Mouse (Mus musculus) bone marrow, adult 2 months (tissue): ENCODE results near the gene Tmem52b. TPM values are rescaled to one million over a fixed set of nuclear protein-coding genes. Genes with fewer than 3 reads are reported as not detected.
A peak's percentile ranks its signal among the peaks of the same experiment; 100 is the strongest.
"Not testable (repeated sequence)": the region's sequence is repeated elsewhere in the genome, so short reads cannot be mapped to it uniquely, and the experiment has no call there.

Experiments
- H3K27ac ChIP-seq: fragments of 200-500 bp; 2 replicates; pipeline ENCODE4 v1.5.1; 2012; ENCODE audit warnings: low read depth, mild to moderate bottlenecking, control low read depth, inconsistent platforms, low read length; ENCODE audit not compliant: control insufficient read depth, poor library complexity, insufficient read depth
- H3K4me1 ChIP-seq: fragments of 200-500 bp; 2 replicates; pipeline ENCODE4 v1.6.1; 2011; ENCODE audit warnings: low read length; ENCODE audit not compliant: control insufficient read depth, insufficient read depth
- H3K4me3 ChIP-seq: fragments of 200-500 bp; replicated peaks from 2 replicates; pipeline ENCODE3; 2011; ENCODE audit warnings: mild to moderate bottlenecking, low read depth, low read length, control low read depth; ENCODE audit not compliant: control insufficient read depth
- CTCF ChIP-seq: fragments of 200-500 bp; IDR thresholded peaks from 2 replicates; pipeline ENCODE4 v1.5.1; 2011; ENCODE audit warnings: low read length, control low read depth; ENCODE audit not compliant: control insufficient read depth, insufficient read depth
- POLR2A ChIP-seq: fragments of 200-500 bp; IDR thresholded peaks from 2 replicates; pipeline ENCODE4 v1.6.1; 2011; ENCODE audit warnings: low read depth, mild to moderate bottlenecking, control low read depth, low read length, borderline replicate concordance; ENCODE audit not compliant: control insufficient read depth
- WGBS: fragments of 180-500 bp; shearing (Covaris S2); methylation state at CpG from one replicate; pipeline ENCODE4 v1.1.7; 2018; 5-methylcytosine and 5-hydroxymethylcytosine counted together
- polyA plus RNA-seq: library from polyadenylated mRNA; stranded (reverse); fragments of >200 nt; gene quantifications from 2 replicates; pipeline ENCODE4 v1.2.4, GENCODE M21; 2011; ENCODE audit warnings: low replicate concordance; ENCODE audit not compliant: missing spikeins, insufficient read depth, insufficient read length

Gene Tmem52b
- polyA plus RNA-seq = not detected in 2 replicates

DNA sequence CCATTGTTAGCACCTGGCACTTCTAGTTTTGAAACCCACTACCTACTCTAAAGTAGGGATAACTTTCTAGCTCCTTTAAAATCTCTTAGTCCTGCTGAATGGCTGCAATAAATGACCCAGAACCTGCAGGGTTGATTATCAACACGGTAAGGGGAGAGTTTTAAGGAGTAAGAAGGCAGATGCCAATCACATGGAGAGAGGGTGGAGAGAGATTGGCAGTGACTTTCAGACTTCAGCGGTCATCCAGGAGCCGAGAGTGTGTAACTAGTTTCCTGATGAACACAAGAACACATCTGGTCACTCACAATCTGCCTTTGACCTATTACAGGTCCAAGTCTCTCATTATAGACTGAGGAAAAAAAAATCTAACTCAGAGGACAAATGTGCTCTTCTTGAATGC is at the start of gene Tmem52b:
Tmem52b (plus strand) TSS at position 189 of the 400 bp plus-strand sequence.
- TF ChIP-seq CTCF (no peak), POLR2A (no peak)
- Histone ChIP-seq H3K4me1 (no peaks in the 10 kb centered on the region; the same call in 1 of the 2 replicates), H3K27ac (no peak within 1 kb of the TSS), H3K4me3 (no peak within 1 kb of the TSS)
- 54% methylated on average over 3 of the region's 3 CpGs for WGBS

DNA sequence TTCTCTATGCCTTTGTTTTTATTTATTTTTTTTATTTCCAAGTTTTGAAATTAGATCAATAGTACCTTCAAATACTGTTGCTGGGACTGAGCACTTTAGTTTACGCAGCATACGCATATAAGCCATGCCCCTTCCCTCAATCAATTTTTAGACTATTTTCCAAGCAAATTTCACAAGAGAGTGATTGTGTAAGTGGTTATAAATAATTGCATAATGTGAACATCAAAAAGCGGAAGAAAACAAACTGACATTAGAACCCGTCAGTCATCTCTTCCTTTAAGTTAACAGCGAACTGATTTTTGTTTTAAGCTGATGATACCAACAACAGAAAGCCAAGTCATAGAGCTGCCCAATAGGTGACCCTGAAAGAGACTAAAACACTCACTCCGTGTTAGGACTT is 41.0 kb upstream of the Tmem52b start:
- no peak overlapping the region for H3K27ac ChIP-seq
- TF ChIP-seq POLR2A (no peak), CTCF (no peak)
- H3K4me1 ChIP-seq = no peaks in the 10 kb centered on the region; the same call in 1 of the 2 replicates
- H3K4me3 ChIP-seq = peak overlapping the region; percentile 35
- WGBS = 48% methylated on average over 6 of the region's 6 CpGs

DNA sequence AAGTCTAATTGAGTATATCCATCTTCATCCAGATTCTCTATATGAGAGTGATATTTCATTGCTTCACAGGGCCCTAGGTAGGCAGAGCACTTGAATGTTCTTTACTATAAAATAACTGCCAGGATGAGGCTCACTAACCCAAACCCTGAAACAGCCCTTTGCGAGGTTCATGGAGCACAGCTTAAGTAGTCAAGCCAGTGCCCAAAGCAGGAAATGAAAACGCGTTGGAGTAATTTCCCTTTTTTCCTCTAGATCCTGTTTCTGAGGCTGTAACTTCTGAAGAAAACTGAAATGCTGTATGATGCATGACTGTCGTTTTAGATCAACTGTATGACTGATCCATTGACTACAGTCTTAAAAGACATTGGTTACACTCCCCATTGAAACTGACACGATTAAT is 39.7 kb upstream of the Tmem52b start:
- no peaks in the 10 kb centered on the region; the same call in 1 of the 2 replicates for H3K4me1 ChIP-seq
- WGBS = 17% methylated on average over 5 of the region's 5 CpGs
- peak overlapping the region; percentile 47 for H3K4me3 ChIP-seq
- no peak for TF ChIP-seq POLR2A
- TF ChIP-seq CTCF = no peak
- H3K27ac ChIP-seq = no peak overlapping the region; the same call in 1 of the 2 replicates

DNA sequence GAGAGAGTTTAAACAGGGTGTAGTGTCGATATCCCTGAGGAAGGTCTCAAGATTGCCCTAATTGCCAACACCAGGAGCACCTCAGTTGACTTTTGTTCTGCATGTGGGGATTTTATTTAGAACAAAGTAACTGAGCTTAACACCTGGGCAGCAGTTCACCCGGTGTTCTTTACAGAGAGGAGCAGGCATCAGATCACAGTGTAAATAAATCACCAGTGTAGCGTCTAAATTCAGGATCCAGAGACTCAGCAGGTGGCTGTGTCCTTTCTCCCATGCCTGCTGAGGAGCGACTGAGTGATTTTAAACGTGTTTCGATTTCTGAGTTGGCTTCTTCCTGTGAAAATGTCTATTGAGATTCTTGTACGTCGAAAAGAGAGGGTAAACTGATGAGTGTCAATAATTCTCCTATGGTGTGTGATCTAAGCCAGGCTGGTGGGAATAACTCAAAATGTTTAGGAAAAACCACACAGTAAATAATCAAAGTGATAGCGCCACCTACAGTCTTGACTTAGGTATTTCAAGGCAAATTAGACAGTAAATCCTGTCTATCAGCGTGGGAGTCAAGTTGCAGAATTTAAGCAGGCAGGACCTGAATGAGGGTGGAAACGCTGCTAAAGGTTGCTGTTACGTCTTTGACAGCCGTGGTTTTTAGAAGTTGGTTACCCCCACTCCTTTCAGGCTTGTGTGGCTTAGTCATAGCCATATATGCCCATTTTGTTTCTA is 35.8 kb upstream of the Tmem52b start:
- 28% methylated on average over 13 of the region's 13 CpGs for WGBS
- H3K4me1 ChIP-seq = no peaks in the 10 kb centered on the region; the same call in 1 of the 2 replicates
- TF ChIP-seq CTCF = no peak
- no peak for TF ChIP-seq POLR2A
- no peak overlapping the region for H3K4me3 ChIP-seq
- no peak overlapping the region for H3K27ac ChIP-seq

DNA sequence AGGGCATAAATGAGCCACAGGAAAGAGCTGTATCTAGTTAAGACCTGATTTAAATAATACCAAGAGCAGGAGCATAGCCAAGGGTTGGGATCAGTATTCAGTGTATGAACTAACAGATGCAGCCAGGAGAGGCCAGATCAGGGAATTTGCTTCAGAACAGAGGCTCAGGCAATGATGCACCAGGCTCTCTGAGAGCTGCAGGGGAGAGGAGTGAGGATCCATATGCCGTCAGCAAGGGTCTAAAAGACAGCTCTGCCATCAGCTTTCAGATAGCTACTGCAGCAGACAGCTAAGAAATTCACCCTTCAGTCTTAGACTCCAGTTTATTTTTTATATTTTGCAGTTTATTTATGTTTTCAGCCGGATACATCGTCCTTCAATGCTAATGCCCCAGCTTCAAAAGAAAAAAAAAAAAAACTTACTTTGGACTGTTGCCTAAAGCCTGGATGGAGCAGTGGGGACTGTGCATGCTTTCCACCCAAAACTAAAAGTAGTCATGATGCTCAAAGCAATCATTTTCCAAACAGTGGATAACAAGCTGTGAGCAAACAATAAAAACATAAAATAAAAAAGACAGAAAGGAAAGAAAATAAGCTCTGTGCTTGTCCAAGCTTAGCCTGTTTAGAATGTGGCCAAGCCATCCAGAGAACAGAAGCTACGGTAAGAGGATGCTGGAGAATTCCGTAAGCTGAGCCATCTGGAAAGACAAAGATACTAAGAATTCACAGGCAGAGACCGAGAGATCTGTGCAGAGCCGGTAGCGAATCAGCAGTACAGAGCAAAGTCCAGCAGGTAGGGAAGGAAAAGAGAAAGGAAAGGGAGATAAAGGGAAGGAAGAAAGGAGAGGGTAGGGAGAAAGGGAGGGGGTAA is 32.0 kb upstream of the Tmem52b start:
- Histone ChIP-seq H3K27ac (no peak overlapping the region), H3K4me3 (no peak overlapping the region), H3K4me1 (no peaks in the 10 kb centered on the region)
- WGBS = 83% methylated on average over 8 of the region's 8 CpGs
- TF ChIP-seq CTCF = no peak
- no peak for TF ChIP-seq POLR2A

DNA sequence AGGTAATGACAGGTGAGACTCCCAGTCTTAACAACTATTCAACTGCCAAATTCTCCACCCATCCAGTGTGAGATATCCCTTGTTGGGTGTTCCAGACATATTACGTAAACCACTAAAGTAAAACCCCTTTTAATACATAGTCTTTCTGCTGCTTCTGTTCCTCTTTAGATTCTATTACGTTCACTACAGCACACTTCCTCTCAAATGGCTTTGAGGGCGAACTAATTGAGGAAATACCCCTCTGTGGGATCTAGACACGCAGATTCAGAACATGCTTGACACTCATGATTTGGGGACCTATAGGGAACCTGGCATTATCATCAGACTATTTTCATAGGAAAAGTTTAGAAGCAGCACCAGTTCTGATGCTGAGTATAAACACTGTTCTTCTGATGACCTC is 17.4 kb upstream of the Tmem52b start:
- Histone ChIP-seq H3K4me1 (no peaks in the 10 kb centered on the region; the same call in 1 of the 2 replicates), H3K27ac (no peak overlapping the region), H3K4me3 (no peak overlapping the region)
- TF ChIP-seq POLR2A (no peak), CTCF (no peak)
- 10% methylated on average over 4 of the region's 4 CpGs for WGBS

DNA sequence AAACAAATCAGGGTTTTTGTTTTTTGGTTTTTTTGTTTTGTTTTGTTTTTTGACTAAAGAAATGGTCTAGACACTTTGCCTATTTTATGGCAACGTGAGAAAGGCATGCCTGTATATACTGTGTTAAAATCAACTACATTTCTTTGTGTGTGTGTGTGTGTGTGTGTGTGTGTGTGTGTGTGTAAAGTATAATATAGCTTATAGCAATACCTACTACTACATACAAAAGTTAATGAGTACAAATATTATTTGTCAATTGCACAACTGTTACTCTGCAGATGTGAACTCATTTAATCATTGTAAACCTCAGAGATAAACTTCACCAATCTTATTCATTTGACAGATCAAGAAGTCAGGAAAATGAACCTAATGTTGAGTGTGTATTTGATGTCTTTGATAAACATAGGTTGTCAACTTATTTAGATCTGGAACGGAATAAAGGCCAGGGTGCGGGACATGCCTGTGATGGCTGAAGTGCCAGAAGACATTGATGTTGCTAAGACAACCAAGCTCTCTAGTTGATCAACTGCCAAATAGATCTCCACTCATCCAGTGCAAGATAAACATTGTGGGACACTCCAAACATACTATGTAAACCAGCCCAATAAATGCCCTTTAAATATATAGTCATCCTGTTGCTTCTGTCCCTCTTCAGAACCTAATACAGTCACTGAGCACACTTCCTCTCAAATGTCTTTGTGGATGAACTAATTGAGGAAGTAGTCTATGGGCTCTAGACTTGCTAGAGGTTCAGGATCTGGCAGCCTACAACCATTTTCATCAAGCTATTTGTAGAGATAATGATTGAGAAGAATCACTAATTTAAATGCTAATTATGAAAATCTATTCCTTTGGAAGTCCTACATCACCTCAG is 14.8 kb upstream of the Tmem52b start:
- H3K4me3 ChIP-seq = no peak overlapping the region
- no peak overlapping the region for H3K27ac ChIP-seq
- TF ChIP-seq CTCF (no peak), POLR2A (no peak)
- 84% methylated on average over 3 of the region's 3 CpGs for WGBS
- H3K4me1 ChIP-seq = no peaks in the 10 kb centered on the region; the same call in 1 of the 2 replicates

DNA sequence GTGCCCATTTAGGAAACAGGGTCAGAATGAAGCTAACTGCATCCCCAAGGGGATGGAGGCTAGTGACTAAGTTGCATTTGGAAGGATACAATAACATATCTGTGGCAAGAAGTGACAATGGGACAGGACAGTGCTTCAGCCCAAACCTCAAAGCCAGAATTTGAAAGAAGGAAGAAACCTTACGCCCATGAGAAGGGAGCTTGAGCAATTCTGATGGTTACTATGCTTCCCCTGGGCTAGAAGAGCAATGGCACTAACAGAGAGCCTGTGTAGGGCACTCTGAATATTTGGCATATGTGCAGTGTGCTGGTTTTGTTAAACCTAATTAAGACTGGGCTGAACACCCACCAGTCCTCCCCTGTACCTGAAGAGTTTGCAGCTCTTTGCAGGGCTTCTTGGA is 12.8 kb upstream of the Tmem52b start:
- not testable (repeated sequence) for H3K4me3 ChIP-seq, H3K4me1 ChIP-seq
- H3K27ac ChIP-seq = peak overlapping the region; percentile 33
- 35% methylated on average over 1 of the region's 1 CpGs for WGBS
